Mouse (Mus musculus) embryonic facial prominence, embryonic 14.5 days (tissue): Measurements from ENCODE around the gene Ufsp2. TPM values are rescaled to one million over a fixed set of nuclear protein-coding genes. Genes with fewer than 3 reads are reported as not detected.

ENCODE experiments used
- ATAC-seq: fragments of 200-750 bp; cut with Nextera tagmentation; 2 replicates; pipeline ENCODE4 v1.8.0; 2017; ENCODE audit warnings: low read depth, moderate number of reproducible peaks, moderate TSS enrichment
- DNase-seq: peaks from one replicate; pipeline ENCODE4 v3.0.0-alpha.2; 2015; ENCODE audit warnings: low spot score
- H3K27ac ChIP-seq: fragments of 300-500 bp; sonication (generic); replicated peaks from 2 replicates; pipeline ENCODE4 v1.5.1; 2014; ENCODE audit warnings: low read depth, mild to moderate bottlenecking, low read length, moderate library complexity
- H3K27me3 ChIP-seq: fragments of 300-500 bp; sonication (generic); replicated peaks from 2 replicates; pipeline ENCODE4 v1.6.1; 2014; ENCODE audit warnings: low read length; ENCODE audit not compliant: control insufficient read depth, insufficient read depth
- H3K36me3 ChIP-seq: fragments of 300-500 bp; sonication (generic); 2 replicates; pipeline ENCODE4 v1.6.1; 2014; ENCODE audit warnings: low read length, mixed read lengths; ENCODE audit not compliant: control insufficient read depth, insufficient read depth
- H3K4me1 ChIP-seq: fragments of 300-500 bp; sonication (generic); 2 replicates; pipeline ENCODE4 v1.6.1; 2014; ENCODE audit warnings: antibody characterized with exemption, low read length; ENCODE audit not compliant: control insufficient read depth, insufficient read depth
- H3K4me2 ChIP-seq: fragments of 300-500 bp; sonication (generic); 2 replicates; pipeline ENCODE4 v1.6.1; 2014; ENCODE audit warnings: low read depth, mild to moderate bottlenecking, low read length, moderate library complexity, mixed read lengths
- H3K4me3 ChIP-seq: fragments of 300-500 bp; sonication (generic); 2 replicates; pipeline ENCODE4 v1.5.1; 2014; ENCODE audit warnings: low read depth, mild to moderate bottlenecking, low read length
- H3K9ac ChIP-seq: fragments of 300-500 bp; sonication (generic); 2 replicates; pipeline ENCODE4 v1.6.1; 2014; ENCODE audit warnings: low read depth, mild to moderate bottlenecking, low read length, moderate library complexity, mixed read lengths
- H3K9me3 ChIP-seq: fragments of 300-500 bp; sonication (generic); 2 replicates; pipeline ENCODE4 v1.6.1; 2016; ENCODE audit warnings: low read length; ENCODE audit not compliant: control insufficient read depth
- WGBS: fragments of 180-500 bp; shearing (Covaris S2); extraction: QIAGEN DNeasy Blood & Tissue Kit; methylation state at CpG from one replicate; pipeline ENCODE4 v1.1.7; 2014; 5-methylcytosine and 5-hydroxymethylcytosine counted together
- polyA plus RNA-seq: library from polyadenylated mRNA; unstranded; fragments of >200 nt; fragmentation: Nextera tagmentation; extraction: Ambion mirVana; gene quantifications from 2 replicates; pipeline ENCODE4 v1.2.1, GENCODE M21; 2014

Ufsp2 gene
- polyA plus RNA-seq, 1 experiment from 2014 or later = 80.6 TPM

DNA sequence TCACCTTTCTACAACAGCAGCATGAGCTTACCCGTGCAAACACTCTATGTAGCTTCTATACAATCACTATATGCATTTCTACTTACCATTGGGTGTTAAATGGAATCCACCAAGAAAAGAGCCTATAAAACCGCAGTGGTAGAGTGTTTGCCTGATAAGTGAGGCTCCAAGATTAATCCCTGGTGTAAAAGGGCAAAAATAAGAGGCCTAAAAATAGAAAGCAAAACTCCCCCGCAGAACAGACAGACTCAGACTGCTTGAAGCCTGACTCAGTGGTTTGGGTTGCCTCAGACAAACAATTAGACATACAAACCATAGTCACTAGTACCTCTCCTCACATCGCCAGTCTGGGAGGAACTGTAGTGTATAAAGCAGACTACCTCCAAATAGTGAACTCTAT is 30.3 kb downstream of the Ufsp2 start, which contains the start of gene Ankrd37:
Gene Ankrd37 (minus strand): TSS at position 112 of the 400 bp plus-strand sequence.
- WGBS = 67% methylated on average over 4 of the region's 4 CpGs
- Histone ChIP-seq H3K27ac (no peak within 1 kb of the TSS), H3K36me3 (no peaks in the 10 kb centered on the region), H3K4me2 (no peak within 1 kb of the TSS), H3K4me1 (peaks cover 4% of the 10 kb centered on the region), H3K4me3 (no peak within 1 kb of the TSS), H3K27me3 (no peaks in the 10 kb centered on the region), H3K9ac (no peak within 1 kb of the TSS), H3K9me3 (no peaks in the 10 kb centered on the region)
- ATAC-seq (no peak), DNase-seq (no peak)

- WGBS = 69% methylated on average over 3 of the region's 3 CpGs
- Histone ChIP-seq H3K27me3 (no peaks in the 10 kb centered on the region), H3K9me3 (no peaks in the 10 kb centered on the region), H3K27ac (no peak overlapping the region), H3K9ac (no peak overlapping the region), H3K4me2 (no peak overlapping the region), H3K4me3 (no peak overlapping the region), H3K4me1 (peaks cover 12% of the 10 kb centered on the region), H3K36me3 (no peaks in the 10 kb centered on the region)
- no peak for ATAC-seq
- DNase-seq = no peak
Observed at GRCm38 (mm10) chr8:46007050-46007672, 31.8 kb downstream of the Ufsp2 start.

DNA sequence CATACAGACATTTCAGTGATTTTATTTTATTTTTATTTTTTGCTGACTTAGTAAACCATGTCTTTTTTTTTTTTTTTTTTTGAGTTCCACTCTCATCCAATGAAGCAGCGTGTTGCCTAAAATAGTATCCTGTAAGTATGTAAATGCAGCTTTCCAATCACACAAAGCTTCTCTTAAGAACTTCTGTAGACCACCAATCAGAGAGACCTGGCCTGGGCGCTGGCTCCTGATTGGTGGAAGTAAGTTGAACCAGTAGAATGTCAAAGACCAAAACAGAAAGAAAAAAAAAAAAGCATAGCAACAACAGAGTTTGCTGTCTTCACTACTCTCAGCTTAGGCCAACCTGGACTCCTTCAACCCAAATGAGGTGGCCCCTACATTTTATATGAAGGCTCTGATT is 35.0 kb downstream of the Ufsp2 start:
- DNase-seq (peak; percentile 56), ATAC-seq (peak; percentile 53; the same call in 1 of the 2 replicates)
- H3K9ac ChIP-seq = no peak overlapping the region
- no peaks in the 10 kb centered on the region for H3K27me3 ChIP-seq
- no peaks in the 10 kb centered on the region for H3K9me3 ChIP-seq
- H3K36me3 ChIP-seq = no peaks in the 10 kb centered on the region
- H3K4me1 ChIP-seq = peaks cover 12% of the 10 kb centered on the region
- 50% methylated on average over 2 of the region's 2 CpGs for WGBS
- H3K4me3 ChIP-seq = peak overlapping the region; percentile 14; the same call in 1 of the 2 replicates
- H3K4me2 ChIP-seq = peak overlapping the region; percentile 46
- H3K27ac ChIP-seq = peak overlapping the region; percentile 39; the same call in 1 of the 2 replicates

GRCm38 (mm10) chr8:46010746-46011680 is 35.7 kb downstream of the Ufsp2 start:
- 0 out of 2 replicates have a peak overlapping the region, but pooled peaks have one; percentile 37 for H3K9ac ChIP-seq
- WGBS = 8% methylated on average over 17 of the region's 17 CpGs
- H3K9me3 ChIP-seq = no peaks in the 10 kb centered on the region

DNA sequence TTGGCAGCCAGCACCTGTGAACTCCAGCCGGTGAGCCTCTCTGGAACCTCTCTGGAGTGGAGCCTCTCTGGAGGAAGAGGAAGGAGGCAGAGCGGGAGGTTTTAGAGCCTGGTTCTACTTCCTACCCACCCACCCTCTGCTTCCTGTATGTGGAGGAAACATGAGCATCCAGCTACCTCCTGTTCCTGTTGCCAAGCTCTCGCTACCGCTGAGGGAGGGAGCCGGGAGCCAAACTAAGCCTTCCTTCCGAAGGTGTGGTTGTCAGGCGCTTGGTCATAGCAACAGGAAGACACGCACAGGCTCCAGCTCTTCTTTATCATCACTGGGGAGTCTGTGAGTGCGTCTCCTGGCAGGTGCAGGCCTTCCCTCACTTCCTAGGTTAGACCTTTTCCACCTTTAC is 46.9 kb downstream of the Ufsp2 start:
- DNase-seq (no peak), ATAC-seq (no peak)
- H3K27me3 ChIP-seq = no peaks in the 10 kb centered on the region
- no peak overlapping the region for H3K27ac ChIP-seq
- no peaks in the 10 kb centered on the region for H3K4me1 ChIP-seq
- 90% methylated on average over 9 of the region's 9 CpGs for whole genome bisulfite sequencing
- no peak overlapping the region for H3K4me3 ChIP-seq
- no peaks in the 10 kb centered on the region for H3K36me3 ChIP-seq
- no peak overlapping the region for H3K4me2 ChIP-seq
- no peak overlapping the region for H3K9ac ChIP-seq
- H3K9me3 ChIP-seq = no peaks in the 10 kb centered on the region

More at GRCm38 (mm10) chr8:46010746-46011680, 35.7 kb downstream of the Ufsp2 start:
- Histone ChIP-seq H3K4me3 (peak overlapping the region; percentile 14; the same call in 1 of the 2 replicates), H3K4me2 (peak overlapping the region; percentile 46), H3K27ac (peak overlapping the region; percentile 39; the same call in 1 of the 2 replicates), H3K27me3 (no peaks in the 10 kb centered on the region), H3K36me3 (no peaks in the 10 kb centered on the region), H3K4me1 (peaks cover 12% of the 10 kb centered on the region)
- DNase-seq = peak; percentile 69
- ATAC-seq = peak; percentile 77

- Histone ChIP-seq H3K9ac (no peak overlapping the region), H3K27ac (no peak overlapping the region), H3K4me2 (no peak overlapping the region), H3K4me1 (no peaks in the 10 kb centered on the region), H3K27me3 (no peaks in the 10 kb centered on the region), H3K4me3 (no peak overlapping the region), H3K9me3 (no peaks in the 10 kb centered on the region), H3K36me3 (no peaks in the 10 kb centered on the region)
- DNase-seq (no peak), ATAC-seq (no peak)
- WGBS = 83% methylated on average over 9 of the region's 9 CpGs
Observed at GRCm38 (mm10) chr8:46022758-46023157, 47.4 kb downstream of the Ufsp2 start.

- H3K4me2 ChIP-seq = no peak overlapping the region
- no peak for ATAC-seq
- H3K4me3 ChIP-seq = no peak overlapping the region
- H3K27me3 ChIP-seq = no peaks in the 10 kb centered on the region
- WGBS = 58% methylated on average over 4 of the region's 4 CpGs
- no peak for DNase-seq
- H3K27ac ChIP-seq = no peak overlapping the region
- H3K36me3 ChIP-seq = no peaks in the 10 kb centered on the region
- H3K9ac ChIP-seq = no peak overlapping the region
- no peaks in the 10 kb centered on the region for H3K9me3 ChIP-seq
- no peaks in the 10 kb centered on the region for H3K4me1 ChIP-seq
Observed at GRCm38 (mm10) chr8:46024392-46024791, 49.1 kb downstream of the Ufsp2 start.

- Histone ChIP-seq H3K9ac (no peak overlapping the region), H3K4me1 (0 out of 2 replicates have a peak, but pooled peaks cover 5% of the 10 kb centered on the region), H3K4me2 (no peak overlapping the region), H3K27ac (no peak overlapping the region), H3K36me3 (no peaks in the 10 kb centered on the region), H3K4me3 (no peak overlapping the region), H3K27me3 (no peaks in the 10 kb centered on the region), H3K9me3 (no peaks in the 10 kb centered on the region)
- 67% methylated on average over 11 of the region's 11 CpGs for WGBS
- ATAC-seq (no peak), DNase-seq (no peak)
Observed at GRCm38 (mm10) chr8:46036217-46036616, 60.9 kb downstream of the Ufsp2 start.
